Mouse (Mus musculus) mouse trophoblast stem cell (cell line): ENCODE measurements around the gene Nat14.

ENCODE experiments used
- in situ Hi-C, 2 experiments: fragments of 300-500 bp; cut with MseI, MboI; formaldehyde crosslinking; loops; 2 replicates in 1 of 2; 3 replicates in 1 of 2; pipeline ENCODE4 v1.15.1; 2025

Nat14 gene

DNA sequence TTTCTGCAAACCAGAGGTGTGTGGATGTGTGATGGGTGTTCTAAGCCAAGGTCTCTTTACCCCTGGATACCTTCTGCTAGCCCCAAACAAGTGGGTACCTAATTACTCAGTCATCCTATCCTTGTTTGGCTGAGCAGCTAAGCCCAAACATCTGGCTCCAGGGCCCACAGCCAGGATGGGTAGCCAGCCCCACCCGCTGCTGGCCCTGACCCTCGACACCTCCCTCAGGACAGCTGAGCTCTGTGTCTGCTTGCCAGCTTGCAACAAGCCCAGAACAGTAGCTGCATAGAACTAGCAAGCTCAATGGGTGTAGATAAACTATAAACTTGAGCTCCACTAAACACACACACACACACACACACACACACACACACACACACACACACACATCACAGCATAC lies 26.0 kb downstream of the Nat14 start:
- in situ Hi-C loops = loop anchor here in 1 of 2 experiments (10.0 kb wide), 1 partner anchor 97 kb away; no protein-coding TSS in a partner anchor

DNA sequence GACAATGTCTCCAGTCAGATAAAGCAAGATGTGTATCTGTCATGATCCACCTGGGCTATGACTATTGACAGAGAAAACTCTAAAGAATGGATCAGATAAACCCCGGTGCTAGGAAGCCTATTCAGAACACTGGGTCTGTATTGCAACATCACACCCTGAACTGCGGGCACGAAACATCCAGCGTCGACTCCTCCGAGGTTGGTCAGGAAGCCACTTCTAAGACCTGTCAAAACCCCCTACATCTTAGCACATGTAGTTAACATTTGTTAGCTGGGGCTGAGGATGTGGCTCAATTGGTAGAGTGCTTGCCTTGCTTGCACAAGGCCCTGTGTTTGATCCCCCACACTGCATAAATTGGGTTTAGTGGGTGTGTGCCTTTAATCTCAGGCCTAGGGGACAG lies 26.6 kb downstream of the Nat14 start:
- in situ Hi-C loops = loop anchor here in 1 of 2 experiments (10.0 kb wide), 1 partner anchor 96 kb away; no protein-coding TSS in a partner anchor

DNA sequence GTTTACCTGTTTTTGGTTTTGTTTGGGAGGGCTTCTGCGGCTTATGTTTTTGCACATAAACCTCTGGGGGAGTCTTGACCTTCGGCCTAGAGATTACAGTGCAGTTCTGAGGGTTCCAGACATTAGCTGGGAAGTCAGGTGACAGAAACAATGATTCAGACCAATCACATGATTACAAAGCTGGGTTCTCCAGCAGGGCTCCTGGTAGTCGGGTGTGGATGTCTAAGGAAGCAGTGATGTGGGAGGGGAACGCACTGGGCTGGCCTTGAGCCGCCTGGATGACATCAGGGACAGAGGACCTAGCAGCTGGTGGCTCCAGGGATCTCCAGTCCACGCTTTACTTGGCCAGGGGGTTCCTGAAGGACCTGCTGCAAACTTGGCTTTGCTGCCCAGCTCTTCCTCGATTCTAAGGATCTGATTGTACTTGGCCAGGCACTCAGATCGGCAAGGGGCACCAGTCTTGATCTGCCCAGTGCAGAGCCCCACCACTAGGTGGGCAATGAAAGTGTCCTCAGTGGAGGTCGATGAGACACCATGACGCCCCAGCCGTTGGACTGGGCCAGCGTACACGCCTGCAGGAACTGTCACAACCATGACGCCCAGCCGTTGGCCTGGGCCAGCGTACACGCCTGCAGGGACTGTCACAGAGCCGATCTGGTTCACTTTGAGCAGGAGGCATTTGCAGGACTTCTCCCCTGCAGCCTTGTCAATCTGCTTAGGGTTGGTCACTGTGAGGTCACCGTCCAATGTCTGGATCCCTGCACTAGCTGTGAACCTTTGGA lies 28.9 kb downstream of the Nat14 start:
- in situ Hi-C loops = no loop called here

DNA sequence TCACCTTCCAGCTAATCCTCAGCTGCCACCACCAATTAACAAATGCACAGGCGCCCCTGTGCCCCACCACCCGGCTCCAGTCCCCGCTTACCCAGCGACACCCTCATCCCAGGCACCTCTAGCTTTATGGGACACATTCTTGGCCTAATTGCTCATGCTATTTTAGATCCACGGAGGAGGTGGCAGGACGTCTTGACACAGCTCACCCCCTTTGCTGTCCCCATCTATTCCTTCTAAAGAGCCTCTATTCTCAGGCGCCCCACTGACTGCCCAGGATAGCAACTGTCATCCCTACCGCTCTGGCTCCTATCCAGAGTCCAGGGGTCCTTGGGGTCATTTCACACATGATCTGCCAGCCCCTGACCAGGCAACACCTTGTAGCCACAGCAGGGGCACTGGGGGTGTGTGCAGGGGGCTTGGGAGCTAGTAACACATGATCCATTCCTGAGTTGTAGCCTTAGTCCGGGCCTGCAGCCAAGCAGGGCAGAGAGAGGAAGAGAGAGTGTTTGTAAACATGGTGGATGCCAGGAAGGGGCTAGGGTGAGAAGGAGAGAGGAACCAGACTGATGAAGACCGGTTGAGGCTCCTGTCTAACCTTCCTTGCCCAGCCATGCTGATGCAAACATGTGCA lies 32.1 kb downstream of the Nat14 start:
- in situ Hi-C loops = no loop called here

GRCm38 (mm10) chr7:4957361-4957760 lies 35.5 kb downstream of the Nat14 start:
- in situ Hi-C loops = no loop called here

DNA sequence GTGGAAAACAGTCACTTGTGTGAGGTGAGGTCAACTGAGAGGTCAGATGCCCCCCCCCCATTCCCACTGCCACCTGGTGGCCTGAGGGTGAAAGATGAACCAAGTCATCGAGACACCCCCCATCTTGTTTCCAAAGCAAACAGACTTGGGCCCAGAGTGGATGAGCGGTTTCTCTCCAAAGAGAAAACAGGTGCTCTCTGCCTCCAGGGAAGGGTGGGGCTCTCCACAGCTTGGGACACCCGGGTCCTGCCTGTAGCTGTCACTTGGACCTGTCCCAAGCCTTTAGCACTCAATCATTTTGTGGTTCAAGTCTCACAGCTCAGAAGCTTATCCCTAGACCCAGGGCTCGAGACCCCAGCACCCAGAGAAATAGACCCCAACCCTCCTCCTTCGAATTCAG lies 41.7 kb downstream of the Nat14 start:
- in situ Hi-C loops = no loop called here

GRCm38 (mm10) chr7:4964272-4964671 lies 42.4 kb downstream of the Nat14 start, which contains the start of gene Sbk2:
Gene Sbk2 (minus strand): TSS chr7:4964406.
- in situ Hi-C loops = no loop called here

GRCm38 (mm10) chr7:4964988-4965387 lies 43.2 kb downstream of the Nat14 start:
- in situ Hi-C loops = no loop called here

DNA sequence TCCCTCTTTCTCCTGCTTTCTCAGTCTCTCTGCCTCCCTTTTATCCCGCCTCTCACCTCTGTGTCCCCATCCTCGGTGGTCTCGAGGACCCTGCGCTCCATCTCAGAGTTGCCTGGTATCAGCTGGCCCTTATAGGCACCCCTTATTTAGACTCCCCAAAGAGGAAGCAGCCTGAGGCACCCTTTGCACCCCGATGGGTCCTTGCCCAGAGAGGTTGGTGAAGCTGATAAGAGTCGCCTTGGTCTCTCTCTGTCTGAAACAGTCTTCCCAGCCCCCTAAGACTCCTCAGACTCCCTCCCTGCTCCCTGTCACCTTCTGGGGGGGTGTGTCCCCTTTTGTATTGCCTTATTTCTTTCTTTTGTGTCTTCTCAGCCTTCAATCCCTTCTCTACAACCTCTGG lies 49.2 kb downstream of the Nat14 start, which contains the start of gene Sbk3:
Gene Sbk3 (minus strand): TSS at position 101 of the 400 bp plus-strand sequence.
- in situ Hi-C loops = no loop called here

DNA sequence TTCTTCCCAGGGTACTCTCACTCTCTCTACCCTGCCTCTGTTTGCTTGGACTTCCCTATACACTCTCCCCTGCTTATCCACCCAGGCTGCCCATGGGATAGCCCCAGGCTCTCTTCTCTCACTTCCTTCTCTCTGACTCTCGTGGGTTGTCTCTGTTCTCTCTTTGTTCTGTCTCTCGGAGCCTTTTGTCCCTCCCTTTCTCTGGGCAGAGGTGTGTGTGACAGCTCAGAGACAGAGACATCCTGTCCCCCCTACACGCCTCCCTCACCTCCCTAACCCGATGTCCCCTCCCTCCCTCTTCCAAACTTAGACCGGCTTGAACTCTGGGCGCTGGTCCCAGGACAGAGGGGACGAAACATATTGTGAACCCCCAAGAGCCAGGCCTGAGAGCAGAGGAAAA lies 49.9 kb downstream of the Nat14 start:
- in situ Hi-C loops = no loop called here

- in situ Hi-C loops = no loop called here
Measured at GRCm38 (mm10) chr7:4972321-4973047, 50.7 kb downstream of the Nat14 start.
